Mouse (Mus musculus) embryonic stem cell, embryonic (primary cell): Measurements from ENCODE around the gene Fxyd1.

ENCODE experiments used
- CTCF ChIA-PET, 4 experiments: fragments of 300-600 bp in 2 of 4; fragments of 350-600 bp in 2 of 4; sonication (Branson Sonifier 250); formaldehyde crosslinking; loops; one replicate each; lab custom pipeline; 2022; ENCODE audit warnings: inconsistent platforms in 2 of 4; lab: Charles Lee
- POLR2A ChIA-PET, 4 experiments: fragments of 300-600 bp in 2 of 4; fragments of 350-600 bp in 2 of 4; sonication (Branson Sonifier 250); formaldehyde crosslinking; loops; one replicate each; lab custom pipeline; 2022; ENCODE audit warnings: antibody characterized with exemption in 4 of 4, inconsistent platforms in 1 of 4; lab: Charles Lee

Fxyd1 gene

DNA sequence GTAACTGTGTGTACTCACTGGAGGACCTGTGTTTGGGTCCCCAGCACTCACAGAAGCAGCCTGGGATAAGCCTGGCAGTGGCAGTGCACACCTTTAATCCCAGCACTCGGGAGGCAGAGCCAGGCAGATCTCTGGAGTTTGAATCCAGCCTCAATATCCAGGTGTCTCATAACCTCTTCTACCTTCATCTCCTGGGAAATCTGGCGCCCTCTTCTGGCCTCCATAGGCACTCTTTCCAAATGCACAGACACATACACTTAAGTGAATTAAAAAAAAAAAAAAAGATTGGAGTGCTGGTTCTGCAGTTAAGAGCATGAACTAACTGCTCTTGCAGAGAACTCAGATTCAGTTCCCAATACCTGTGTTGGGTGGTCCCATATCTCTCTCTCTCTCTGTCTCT is 26.3 kb downstream of the Fxyd1 start:
- CTCF ChIA-PET = interaction anchor here in 1 of 4 experiments (0.5 kb wide), 1 partner anchor 22 kb away, joined by 4 read pairs; no protein-coding TSS in a partner anchor
- POLR2A ChIA-PET = no interaction called here

GRCm38 (mm10) chr7:31028609-31029008 is 28.4 kb downstream of the Fxyd1 start:
- POLR2A ChIA-PET = interaction anchor here in 2 of 4 experiments (0.6 to 1.0 kb wide), 2 partner anchors 9 to 40 kb away, joined by 3 to 4 read pairs; no protein-coding TSS in a partner anchor
- CTCF ChIA-PET = interaction anchor here in 2 of 4 experiments (0.6 to 1.0 kb wide), 3 partner anchors 9 to 360 kb away, joined by 3 to 5 read pairs (median 4); no protein-coding TSS in a partner anchor

GRCm38 (mm10) chr7:31017104-31017901 is 39.7 kb downstream of the Fxyd1 start:
- CTCF ChIA-PET = interaction anchor here in 3 of 4 experiments (0.6 to 1.0 kb wide), 4 partner anchors 25 to 251 kb away, joined by 3 to 8 read pairs (median 4); partner anchors contain the start of gene Fxyd5 (in 1 of the 3)
- POLR2A ChIA-PET = no interaction called here

DNA sequence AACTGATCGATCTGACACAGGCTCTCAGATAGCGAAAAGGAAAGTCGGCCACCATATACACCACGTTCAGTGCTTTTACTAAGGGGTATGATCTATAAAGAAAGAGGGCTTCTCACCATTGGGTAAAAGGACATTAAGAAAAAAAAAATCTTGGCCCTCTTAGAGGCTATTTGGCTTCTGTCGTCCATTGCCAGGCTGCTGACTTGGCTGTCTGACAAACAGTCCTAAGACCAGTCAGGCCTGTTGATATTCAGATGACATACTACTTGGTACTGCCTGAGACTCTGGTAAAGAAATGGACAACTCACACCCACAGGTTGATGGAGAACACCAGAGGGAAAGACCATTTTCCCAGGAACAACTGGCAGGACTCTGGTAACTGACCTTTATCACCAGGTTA is 44.0 kb downstream of the Fxyd1 start:
- CTCF ChIA-PET = no interaction called here

DNA sequence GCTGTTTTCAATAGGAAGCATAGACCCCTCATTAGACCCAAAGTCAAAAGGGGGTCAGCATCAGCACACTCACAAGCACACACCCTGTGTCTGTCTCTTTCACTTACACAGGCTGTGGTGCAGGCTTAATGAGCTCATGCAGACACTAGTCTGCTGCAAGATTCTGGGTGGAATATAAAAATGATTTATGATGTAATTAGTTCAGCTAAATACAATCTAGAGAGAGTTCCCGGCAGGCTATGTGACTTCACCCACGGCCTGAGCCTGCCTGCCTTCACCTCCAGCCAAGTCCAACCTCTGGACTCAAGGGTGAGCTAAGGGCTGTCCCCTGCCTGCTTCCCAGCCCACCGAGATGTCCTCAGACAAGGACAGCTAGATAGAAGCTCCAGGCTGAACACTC is 48.1 kb downstream of the Fxyd1 start:
- POLR2A ChIA-PET = no interaction called here
- CTCF ChIA-PET = interaction anchor here in 1 of 4 experiments (1.1 to 1.2 kb wide), 2 partner anchors 12 to 69 kb away, joined by 3 read pairs; no protein-coding TSS in a partner anchor

More for the DNA sequence above, 44.0 kb downstream of the Fxyd1 start:
- POLR2A ChIA-PET = no interaction called here

- ChIA-PET POLR2A (no interaction called here), CTCF (interaction anchor here in 1 of 4 experiments (1.1 to 1.2 kb wide), 2 partner anchors 11 to 70 kb away, joined by 3 read pairs; no protein-coding TSS in a partner anchor)
Observed at GRCm38 (mm10) chr7:31008175-31008574, 48.8 kb downstream of the Fxyd1 start.

- CTCF ChIA-PET = interaction anchor here in 1 of 4 experiments (1.1 kb wide), 1 partner anchor 70 kb away, joined by 3 read pairs; no protein-coding TSS in a partner anchor
- POLR2A ChIA-PET = no interaction called here
Observed at GRCm38 (mm10) chr7:31007775-31008174, 49.2 kb downstream of the Fxyd1 start.

- ChIA-PET POLR2A (no interaction called here), CTCF (interaction anchor here in 1 of 4 experiments (0.7 kb wide), 1 partner anchor 162 kb away, joined by 11 read pairs; no protein-coding TSS in a partner anchor)
Observed at GRCm38 (mm10) chr7:31002650-31003049, 54.3 kb downstream of the Fxyd1 start.
